Mouse (Mus musculus) gastrocnemius, postnatal 14 days (tissue): ENCODE results near the gene Sept3. TPM values are rescaled to one million over a fixed set of nuclear protein-coding genes. Genes with fewer than 3 reads are reported as not detected.

Experiments
- DNase-seq: peaks from one replicate; pipeline ENCODE4 v3.0.0; 2021; ENCODE audit warnings: mixed read lengths
- intact Hi-C: fragments of 180-260 bp; cut with DNase I; formaldehyde crosslinking; loops from one replicate; pipeline ENCODE4 v1.15.1; 2025; ENCODE audit warnings: low total_unique reads
- total RNA-seq, 2 experiments: library from RNA; stranded (reverse); gene quantifications; 2 replicates each; pipeline ENCODE4 v1.2.3; 2021

Gene Sept3
- total RNA-seq, 2 experiments from 2014 or later, result 0.71 to 1.4 TPM

DNA sequence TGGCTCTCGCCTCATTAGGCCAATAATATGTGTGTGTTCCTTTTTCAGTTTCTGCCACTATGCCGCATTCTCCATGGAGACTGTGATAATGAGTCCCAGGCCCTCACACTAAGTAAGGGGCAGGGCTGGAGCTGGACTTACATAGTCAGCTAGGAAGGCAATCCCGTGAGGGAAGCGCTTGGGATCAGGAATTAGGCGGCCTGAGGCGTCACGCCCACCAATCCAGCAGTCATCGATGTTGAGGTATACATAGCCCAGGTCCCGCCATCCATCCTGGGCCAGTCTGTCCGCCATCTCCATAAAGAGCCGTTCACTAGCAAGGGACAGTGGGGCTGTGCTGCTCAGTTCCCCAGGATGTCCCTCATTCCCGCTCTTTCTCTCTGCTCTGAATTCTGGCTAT lies 61.9 kb downstream of the Sept3 start:
- no peak for DNase-seq
- intact Hi-C loops, result no loop called here

GRCm38 (mm10) chr15:82337875-82338274 lies 63.2 kb downstream of the Sept3 start:
- DNase-seq, result no peak
- intact Hi-C loops, result no loop called here

DNA sequence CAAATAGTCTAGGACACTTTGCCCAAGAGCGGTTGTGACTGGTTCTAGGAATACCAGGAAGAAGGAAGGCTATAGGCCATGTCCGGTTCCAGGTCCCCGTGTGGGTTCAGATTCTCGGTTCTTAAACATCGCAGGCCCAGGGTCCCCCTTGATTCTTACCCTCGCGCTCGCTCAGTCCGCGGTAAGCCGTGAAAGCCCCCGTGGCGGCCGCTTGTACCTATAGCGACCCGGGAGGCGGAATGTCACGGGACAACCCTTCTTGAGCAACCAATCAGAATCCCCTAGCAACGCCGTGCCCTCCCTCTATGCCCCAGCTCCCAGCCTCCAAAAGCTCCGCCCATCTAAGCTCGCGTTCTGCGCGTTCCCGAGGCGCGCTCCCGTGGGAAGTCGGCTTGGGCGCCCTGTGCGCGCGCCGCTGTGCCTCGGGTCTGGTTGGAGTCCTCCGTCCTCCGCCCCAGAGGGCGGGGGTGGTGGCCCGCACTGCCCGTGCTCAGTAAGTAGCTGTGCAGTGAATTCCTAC lies 64.0 kb downstream of the Sept3 start, which contains the start of the genes Naga, Pheta2 and Smdt1:
Gene Naga, minus strand, starts transcription at position 333 of the 520 bp plus-strand sequence.
Gene Pheta2, plus strand, starts transcription at position 350 of the 520 bp plus-strand sequence.
Gene Smdt1, plus strand, starts transcription at position 367 of the 520 bp plus-strand sequence.
- intact Hi-C loops, result no loop called here
- peak; percentile 96 for DNase-seq

DNA sequence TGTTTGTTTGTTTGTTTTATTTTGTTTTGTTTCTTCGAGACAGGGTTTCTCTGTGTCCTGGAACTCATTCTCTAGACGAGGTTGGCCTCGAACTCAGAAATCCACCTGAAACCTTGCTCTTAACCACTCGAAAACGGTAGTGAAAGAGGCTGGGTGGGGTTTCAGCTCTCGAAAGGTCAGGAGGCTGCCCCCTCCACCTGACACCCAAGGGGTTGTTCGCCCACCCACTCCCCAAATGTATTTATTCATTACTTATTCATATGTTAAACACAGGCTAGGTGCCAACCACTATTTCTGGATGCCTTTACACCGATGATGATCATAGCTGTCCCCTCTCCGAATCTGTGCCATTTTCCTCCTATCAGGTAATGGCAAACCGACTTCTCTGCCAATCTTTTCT lies 64.5 kb downstream of the Sept3 start:
- intact Hi-C loops, result no loop called here
- DNase-seq, result no peak

GRCm38 (mm10) chr15:82339634-82340254 lies 65.1 kb downstream of the Sept3 start:
- intact Hi-C loops, result no loop called here
- no peak for DNase-seq

- DNase-seq, result no peak
- intact Hi-C loops, result no loop called here
Observed at GRCm38 (mm10) chr15:82340414-82341035, 65.8 kb downstream of the Sept3 start.

DNA sequence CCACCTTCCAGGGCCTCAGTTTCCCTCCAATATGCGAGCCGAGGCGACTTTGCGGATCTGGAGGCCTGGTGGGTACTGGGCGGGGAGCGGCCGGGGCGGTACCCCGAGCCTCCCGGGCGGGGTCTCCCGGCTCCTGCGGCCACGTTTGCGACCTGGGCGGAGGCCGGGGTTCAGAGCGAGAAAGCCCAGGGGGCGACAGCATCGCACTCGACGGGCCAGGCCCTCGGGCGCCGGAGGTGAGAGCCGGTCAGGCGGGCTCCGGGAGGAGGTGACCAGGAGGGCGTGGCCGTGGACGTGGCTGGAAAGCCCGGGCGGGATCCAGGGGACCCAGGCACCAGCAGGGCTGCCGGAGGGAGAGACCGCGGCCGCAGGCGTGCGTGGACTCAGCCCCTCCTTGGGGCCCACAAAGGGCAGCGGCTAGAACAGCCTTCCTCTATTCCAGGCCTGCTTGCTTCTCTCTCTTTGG lies 66.4 kb downstream of the Sept3 start:
- intact Hi-C loops, result no loop called here
- peak; percentile 79 for DNase-seq

DNA sequence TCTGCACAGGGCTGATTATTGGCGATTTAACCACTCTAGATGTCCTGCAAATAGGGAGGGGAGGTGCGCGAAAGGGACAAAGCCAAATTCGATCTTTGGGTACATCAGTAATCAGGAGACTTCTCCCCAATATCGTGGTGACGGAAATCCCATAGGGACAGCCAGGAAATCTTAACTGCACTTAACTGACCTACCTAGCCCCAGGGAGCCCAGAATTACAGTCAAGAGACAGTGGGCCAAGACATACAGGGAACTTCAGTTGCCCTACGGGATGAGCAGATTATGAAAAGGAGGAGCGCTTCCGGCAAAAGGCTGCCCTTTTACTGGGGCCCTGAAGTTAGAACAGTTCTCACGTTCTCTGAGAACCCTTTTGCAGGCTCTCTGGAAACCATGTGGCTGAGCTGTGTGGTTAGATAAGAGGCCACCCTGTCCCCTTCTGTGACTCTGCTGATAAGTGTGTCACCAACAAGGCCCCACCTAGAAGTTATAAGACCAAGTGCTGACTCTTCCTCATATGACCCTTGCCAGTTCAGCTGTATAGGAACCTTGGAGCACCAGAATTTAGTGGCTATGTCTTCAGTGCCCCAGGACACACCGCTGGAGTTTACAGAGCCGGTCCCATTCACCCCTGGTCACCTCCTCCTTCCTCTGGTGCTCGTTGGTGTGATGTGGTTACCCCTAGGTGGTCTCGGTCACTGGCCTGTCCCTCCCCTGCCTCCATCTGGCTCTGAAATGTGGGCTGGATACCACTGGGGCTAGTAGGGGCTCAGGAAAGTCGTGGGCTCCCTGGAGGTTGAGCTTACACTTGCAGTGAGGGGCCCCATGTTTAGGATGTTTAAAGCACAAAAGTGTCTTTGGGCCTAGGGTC lies 67.2 kb downstream of the Sept3 start:
- DNase-seq, result no peak
- intact Hi-C loops, result no loop called here

GRCm38 (mm10) chr15:82342543-82342935 lies 67.8 kb downstream of the Sept3 start:
- DNase-seq, result no peak
- intact Hi-C loops, result no loop called here

GRCm38 (mm10) chr15:82343368-82344287 lies 68.9 kb downstream of the Sept3 start:
- intact Hi-C loops, result no loop called here
- DNase-seq, result no peak

Other genes starting within 250 kb of the Sept3 start
- gene Desi1, start 241.0 kb upstream of the Sept3 start, total RNA-seq, result 10 to 100 TPM; 18.8 to 23.9 TPM
- 10 to 100 TPM; 40.3 to 46.7 TPM for gene Snu13, start 227.3 kb upstream of the Sept3 start, total RNA-seq
- gene 4930407I10Rik, start 215.7 kb upstream of the Sept3 start, total RNA-seq, result not detected
- under 1 TPM; 0.13 to 0.33 TPM for gene Mei1, start 204.9 kb upstream of the Sept3 start, total RNA-seq
- 10 to 100 TPM; 18.5 to 18.7 TPM for gene Ccdc134, start 147.0 kb upstream of the Sept3 start, total RNA-seq
- gene Srebf2, start 127.7 kb upstream of the Sept3 start, total RNA-seq, result 10 to 100 TPM; 13.7 to 22.9 TPM
- under 1 TPM in 1 of 2 experiments, not detected in 1; 0.08 TPM for gene Shisa8, start 62.1 kb upstream of the Sept3 start, total RNA-seq
- gene Tnfrsf13c, start 50.5 kb upstream of the Sept3 start, total RNA-seq, result not detected
- gene Cenpm, start 30.1 kb upstream of the Sept3 start, total RNA-seq, result 1 to 10 TPM; 1.8 to 2.6 TPM
- gene 1500009C09Rik, start 22.5 kb upstream of the Sept3 start, total RNA-seq, result not detected
- not detected for gene Wbp2nl, start 24.1 kb downstream of the Sept3 start, total RNA-seq
- 10 to 100 TPM; 19.3 to 20.4 TPM for gene Naga, start 64.0 kb downstream of the Sept3 start, total RNA-seq
- 1 to 10 TPM; 2.0 to 2.8 TPM for gene Pheta2, start 64.0 kb downstream of the Sept3 start, total RNA-seq
- 100 to 1,000 TPM; 141 to 147 TPM for gene Smdt1, start 64.1 kb downstream of the Sept3 start, total RNA-seq
- 100 to 1,000 TPM; 417 to 454 TPM for gene Ndufa6, start 79.4 kb downstream of the Sept3 start, total RNA-seq
- 10 to 100 TPM; 11.4 to 12.9 TPM for gene Cyp2d22, start 105.4 kb downstream of the Sept3 start, total RNA-seq
- under 1 TPM; 0.12 to 0.13 TPM for gene Cyp2d11, start 119.1 kb downstream of the Sept3 start, total RNA-seq
- not detected for gene Cyp2d10, start 132.3 kb downstream of the Sept3 start, total RNA-seq
- not detected for gene Cyp2d9, start 158.5 kb downstream of the Sept3 start, total RNA-seq